Mouse (Mus musculus): ENCODE results near the gene Rap1gap.

The Rap1gap gene

GRCm38 (mm10) chr4:137770901-137771612 lies 106.5 kb downstream of the Rap1gap start:
- intact Hi-C loops (cut with DNase I), result no loop called here

GRCm38 (mm10) chr4:137771749-137772148 lies 107.2 kb downstream of the Rap1gap start:
- intact Hi-C loops (cut with DNase I), result no loop called here

GRCm38 (mm10) chr4:137772438-137773056 lies 108.0 kb downstream of the Rap1gap start:
- intact Hi-C loops (cut with DNase I), result no loop called here

- intact Hi-C loops (cut with DNase I), result no loop called here
Measured at GRCm38 (mm10) chr4:137773369-137773899, 108.9 kb downstream of the Rap1gap start.

GRCm38 (mm10) chr4:137774013-137774412 lies 109.5 kb downstream of the Rap1gap start:
- intact Hi-C loops (cut with DNase I), result no loop called here

GRCm38 (mm10) chr4:137774505-137774904 lies 110.0 kb downstream of the Rap1gap start:
- intact Hi-C loops (cut with DNase I), result no loop called here

- intact Hi-C loops (cut with DNase I), result no loop called here
Measured at GRCm38 (mm10) chr4:137777866-137778265, 113.3 kb downstream of the Rap1gap start.

GRCm38 (mm10) chr4:137778397-137779184 lies 114.1 kb downstream of the Rap1gap start:
- intact Hi-C loops (cut with DNase I), result no loop called here

Measured in adrenal gland (tissue).